Mouse (Mus musculus) retina, adult 2 months (tissue): ENCODE data around the gene Neurl1a.

Source experiments
- DNase-seq: peaks from one replicate; pipeline ENCODE4 v3.0.0-alpha.2; 2012; ENCODE audit warnings: low read depth, low spot score

Gene Neurl1a

GRCm38 (mm10) chr19:47168223-47168622 lies 10.4 kb upstream of the Neurl1a start:
- DNase-seq: no peak

- DNase-seq: no peak
These were observed 9.7 kb upstream of the Neurl1a start for GRCm38 (mm10) chr19:47168793-47169412.

- no peak for DNase-seq
These were observed 4.1 kb upstream of the Neurl1a start for GRCm38 (mm10) chr19:47174515-47174914.

GRCm38 (mm10) chr19:47175472-47175871 lies 3.1 kb upstream of the Neurl1a start:
- no peak for DNase-seq

GRCm38 (mm10) chr19:47176916-47177505 lies 1.6 kb upstream of the Neurl1a start:
- no peak for DNase-seq

- no peak for DNase-seq
These were observed 619 bp upstream of the Neurl1a start for GRCm38 (mm10) chr19:47178001-47178400.

- no peak for DNase-seq
These were observed 721 bp downstream of the Neurl1a start for GRCm38 (mm10) chr19:47179272-47179809.

GRCm38 (mm10) chr19:47180011-47180410 lies 1.4 kb downstream of the Neurl1a start:
- no peak for DNase-seq

- no peak for DNase-seq
These were observed 5.6 kb downstream of the Neurl1a start for GRCm38 (mm10) chr19:47184221-47184620.

- DNase-seq: no peak
These were observed 6.1 kb downstream of the Neurl1a start for GRCm38 (mm10) chr19:47184736-47185135.

GRCm38 (mm10) chr19:47186514-47187275 lies 8.1 kb downstream of the Neurl1a start:
- DNase-seq: no peak

- no peak for DNase-seq
These were observed 10.0 kb downstream of the Neurl1a start for GRCm38 (mm10) chr19:47188515-47189128.

GRCm38 (mm10) chr19:47192158-47192557 lies 13.5 kb downstream of the Neurl1a start:
- no peak for DNase-seq

- DNase-seq: no peak
These were observed 20.2 kb downstream of the Neurl1a start for GRCm38 (mm10) chr19:47198671-47199350.

- no peak for DNase-seq
These were observed 23.4 kb downstream of the Neurl1a start for GRCm38 (mm10) chr19:47201972-47202371.

GRCm38 (mm10) chr19:47202429-47202828 lies 23.8 kb downstream of the Neurl1a start:
- DNase-seq: no peak

- DNase-seq: no peak
These were observed 24.4 kb downstream of the Neurl1a start for GRCm38 (mm10) chr19:47203042-47203441.

GRCm38 (mm10) chr19:47204653-47205052 lies 26.0 kb downstream of the Neurl1a start:
- peak; percentile 62 for DNase-seq

GRCm38 (mm10) chr19:47206126-47206525 lies 27.5 kb downstream of the Neurl1a start:
- no peak for DNase-seq

GRCm38 (mm10) chr19:47210432-47210831 lies 31.8 kb downstream of the Neurl1a start:
- DNase-seq: no peak

GRCm38 (mm10) chr19:47211609-47212312 lies 33.1 kb downstream of the Neurl1a start:
- peak; percentile 76 for DNase-seq
